Mouse (Mus musculus) MEL (cell line): Measurements from ENCODE around the gene Actr1b. TPM values are rescaled to one million over a fixed set of nuclear protein-coding genes. Genes with fewer than 3 reads are reported as not detected.

Source experiments
- DNase-seq: peaks from one replicate; pipeline ENCODE4 v3.0.0; 2011; ENCODE audit warnings: low read depth, low spot score
- H3K27ac ChIP-seq: 2 replicates; pipeline ENCODE4 v1.5.1; 2012; ENCODE audit warnings: low read depth, mild to moderate bottlenecking, control low read depth, low read length, moderate library complexity; ENCODE audit not compliant: control insufficient read depth
- H3K27me3 ChIP-seq, 2 experiments: fragments of 150-350 bp in 1 of 2; sonication (generic) in 1 of 2; 2 replicates each; pipeline ENCODE4 v1.6.1; 2012; ENCODE audit warnings: low read length in 2 of 2, mild to moderate bottlenecking in 2 of 2, improper control_type of control experiment in 1 of 2, moderate library complexity in 1 of 2; ENCODE audit not compliant: insufficient read depth in 2 of 2, control insufficient read depth in 1 of 2
- H3K36me3 ChIP-seq, 2 experiments: 2 replicates each; pipeline ENCODE4 v1.6.1; 2012 to 2014; ENCODE audit warnings: low read length in 2 of 2, improper control_type of control experiment in 1 of 2, inconsistent platforms in 1 of 2, mild to moderate bottlenecking in 1 of 2; ENCODE audit not compliant: insufficient read depth in 2 of 2, control insufficient read depth in 1 of 2
- H3K4me1 ChIP-seq, 2 experiments: fragments of 150-350 bp in 1 of 2; sonication (generic) in 1 of 2; 2 replicates each; pipeline ENCODE4 v1.6.1; 2012; ENCODE audit warnings: low read length in 2 of 2, improper control_type of control experiment in 1 of 2, mild to moderate bottlenecking in 1 of 2; ENCODE audit not compliant: insufficient read depth in 2 of 2, control insufficient read depth in 1 of 2
- H3K4me3 ChIP-seq, 2 experiments: fragments of 150-350 bp in 1 of 2; sonication (generic) in 1 of 2; 2 replicates each; pipeline ENCODE4 v1.5.1; 2012; ENCODE audit warnings: low read depth in 2 of 2, low read length in 2 of 2, mild to moderate bottlenecking in 2 of 2, moderate library complexity in 2 of 2, control low read depth in 1 of 2, improper control_type of control experiment in 1 of 2; ENCODE audit not compliant: control insufficient read depth in 1 of 2, insufficient read depth in 1 of 2
- H3K79me2 ChIP-seq: 2 replicates; pipeline ENCODE4 v1.6.1; 2012; ENCODE audit warnings: mild to moderate bottlenecking, low read length, moderate library complexity; ENCODE audit not compliant: control insufficient read depth, poor library complexity, insufficient read depth
- H3K9ac ChIP-seq: 2 replicates; pipeline ENCODE4 v1.6.1; 2012; ENCODE audit warnings: low read depth, mild to moderate bottlenecking, control low read depth, low read length, moderate library complexity; ENCODE audit not compliant: control insufficient read depth, poor library complexity, severe bottlenecking
- H3K9me3 ChIP-seq: fragments of 150-350 bp; sonication (generic); replicated peaks from 2 replicates; pipeline ENCODE4 v1.6.1; 2012; ENCODE audit warnings: mild to moderate bottlenecking, low read length, improper control_type of control experiment, moderate library complexity; ENCODE audit not compliant: insufficient read depth
- BHLHE40 ChIP-seq: IDR thresholded peaks from 2 replicates; pipeline ENCODE4 v1.6.1; 2012; ENCODE audit warnings: low read depth, mild to moderate bottlenecking, inconsistent platforms, low read length, improper control_type of control experiment, borderline replicate concordance
- CTCF ChIP-seq, 3 experiments: IDR thresholded peaks in 2 of 3; conservative IDR thresholded peaks in 1 of 3; 2 replicates each; pipeline ENCODE4 v1.5.1; 2011 to 2012; ENCODE audit warnings: low read length in 3 of 3, low read depth in 2 of 3, mild to moderate bottlenecking in 2 of 3, improper control_type of control experiment in 1 of 3, inconsistent platforms in 1 of 3, mixed read lengths in 1 of 3, moderate library complexity in 1 of 3; ENCODE audit not compliant: control insufficient read depth in 1 of 3, insufficient read depth in 1 of 3, poor library complexity in 1 of 3, severe bottlenecking in 1 of 3
- ETS1 ChIP-seq: IDR thresholded peaks from 2 replicates; pipeline ENCODE4 v1.6.1; 2012; ENCODE audit warnings: low read depth, mild to moderate bottlenecking, inconsistent platforms, low read length, improper control_type of control experiment, moderate library complexity
- GABPA ChIP-seq: IDR thresholded peaks from 2 replicates; pipeline ENCODE4 v1.6.1; 2012; ENCODE audit warnings: low read depth, mild to moderate bottlenecking, inconsistent platforms, low read length, improper control_type of control experiment, moderate library complexity
- GATA1 ChIP-seq: IDR thresholded peaks from 2 replicates; pipeline ENCODE4 v1.6.1; 2011; ENCODE audit warnings: low read depth, low read length, improper control_type of control experiment
- JUND ChIP-seq: IDR thresholded peaks from 2 replicates; pipeline ENCODE4 v1.6.1; 2011; ENCODE audit warnings: low read depth, mild to moderate bottlenecking, improper control_type of control experiment, low read length
- MAX ChIP-seq: IDR thresholded peaks from 2 replicates; pipeline ENCODE4 v1.6.1; 2011; ENCODE audit warnings: low read length, improper control_type of control experiment
- MAZ ChIP-seq: IDR thresholded peaks from 2 replicates; pipeline ENCODE4 v1.6.1; 2012; ENCODE audit warnings: low read depth, mild to moderate bottlenecking, inconsistent platforms, low read length, improper control_type of control experiment
- MEF2A ChIP-seq: IDR thresholded peaks from 2 replicates; pipeline ENCODE4 v1.6.1; 2014; ENCODE audit warnings: low read depth, mild to moderate bottlenecking, inconsistent platforms, low read length, improper control_type of control experiment; ENCODE audit not compliant: poor library complexity, insufficient replicate concordance, severe bottlenecking; ENCODE audit errors: extremely low read depth
- MYC ChIP-seq: IDR thresholded peaks from 2 replicates; pipeline ENCODE4 v1.6.1; 2011; ENCODE audit warnings: low read depth, mild to moderate bottlenecking, low read length, improper control_type of control experiment, moderate library complexity
- NELFE ChIP-seq: IDR thresholded peaks from 2 replicates; pipeline ENCODE4 v1.6.1; 2011; ENCODE audit warnings: low read depth, low read length, improper control_type of control experiment
- NRF1 ChIP-seq: IDR thresholded peaks from 2 replicates; pipeline ENCODE4 v1.6.1; 2014; ENCODE audit warnings: low read depth, mild to moderate bottlenecking, inconsistent platforms, low read length, improper control_type of control experiment, moderate library complexity; ENCODE audit not compliant: poor library complexity, insufficient read depth, severe bottlenecking
- RAD21 ChIP-seq: IDR thresholded peaks from 2 replicates; pipeline ENCODE4 v1.6.1; 2011; ENCODE audit warnings: mild to moderate bottlenecking, low read depth, low read length, improper control_type of control experiment
- RCOR1 ChIP-seq: IDR thresholded peaks from 2 replicates; pipeline ENCODE4 v1.6.1; 2012; ENCODE audit warnings: low read depth, mild to moderate bottlenecking, inconsistent platforms, low read length, improper control_type of control experiment
- SIN3A ChIP-seq: IDR thresholded peaks from 2 replicates; pipeline ENCODE4 v1.6.1; 2012; ENCODE audit warnings: low read length, improper control_type of control experiment, inconsistent platforms
- SMC3 ChIP-seq: IDR thresholded peaks from 2 replicates; pipeline ENCODE4 v1.6.1; 2011; ENCODE audit warnings: low read depth, low read length, improper control_type of control experiment
- TAL1 ChIP-seq: IDR thresholded peaks from 2 replicates; pipeline ENCODE4 v1.6.1; 2012; ENCODE audit warnings: mild to moderate bottlenecking, inconsistent platforms, low read length, moderate library complexity, mixed read lengths
- TCF12 ChIP-seq: IDR thresholded peaks from 2 replicates; pipeline ENCODE4 v1.6.1; 2014; ENCODE audit warnings: low read depth, mild to moderate bottlenecking, inconsistent platforms, low read length, improper control_type of control experiment, moderate library complexity
- ZC3H11A ChIP-seq: IDR thresholded peaks from 2 replicates; pipeline ENCODE4 v1.6.1; 2012; ENCODE audit warnings: low read depth, mild to moderate bottlenecking, inconsistent platforms, low read length, improper control_type of control experiment
- polyA plus RNA-seq, 2 experiments: library from polyadenylated mRNA; stranded (reverse) in 1 of 2; unstranded in 1 of 2; fragments of >175 nt in 1 of 2; fragments of >200 nt in 1 of 2; gene quantifications; 2 replicates each; pipeline versions ENCODE4 v1.2.1 to v1.2.4; 2012; ENCODE audit warnings: low replicate concordance in 2 of 2, low read depth in 1 of 2; ENCODE audit not compliant: insufficient read length in 2 of 2, insufficient read depth in 1 of 2, missing spikeins in 1 of 2
- total RNA-seq: library from RNA; depleted of rRNA; stranded (reverse); fragments of 300-350 nt; gene quantifications from 2 replicates; pipeline ENCODE4 v1.2.3, GENCODE M21; 2012

Actr1b gene
- total and polyA plus RNA-seq, 3 experiments, result 86.1 to 106 TPM; not detected in 1

- peak; percentile 84 for DNase-seq
- Histone ChIP-seq H3K9me3 (no peaks in the 10 kb centered on the region), H3K9ac (peak overlapping the region; percentile 30; the same call in 1 of the 2 replicates), H3K4me1 (no peaks in the 10 kb centered on the region), H3K27ac (no peak overlapping the region), H3K79me2 (no peaks in the 10 kb centered on the region), H3K4me3 (peak overlapping the region in 1 of 2 experiments; percentile 10; a peak in 2 of 4 replicates), H3K36me3 (peaks cover 0 to 3% of the 10 kb centered on the region in 2 experiments; a peak in 2 of 4 replicates), H3K27me3 (peaks cover 1 to 6% of the 10 kb centered on the region in 2 experiments; a peak in 2 of 4 replicates)
- no peak for TF ChIP-seq MAX
- TF ChIP-seq SMC3, result peak; percentile 74
- 0 out of 2 replicates have a peak, but pooled peaks have one; percentile 27 for TF ChIP-seq TCF12
- TF ChIP-seq ETS1, result 0 out of 2 replicates have a peak, but pooled peaks have one; percentile 12
- TF ChIP-seq MYC, result no peak
- TF ChIP-seq MAZ, result no peak
- TF ChIP-seq NRF1, result no peak
- no peak for TF ChIP-seq JUND
- TF ChIP-seq SIN3A, result no peak; the same call in 1 of the 2 replicates
- no peak for TF ChIP-seq MEF2A
- TF ChIP-seq TAL1, result no peak
- TF ChIP-seq ZC3H11A, result peak; percentile 65
- TF ChIP-seq GATA1, result peak; percentile 84
- TF ChIP-seq NELFE, result no peak
- no peak for TF ChIP-seq RCOR1
- no peak for TF ChIP-seq BHLHE40
- peak; percentile 58 to 97 (median 83); a peak in 5 of 6 replicates for TF ChIP-seq CTCF (IDR thresholded peaks at IDR 0.05 in 2 of 3, conservative IDR thresholded peaks at IDR 0.05 in 1 of 3; ENCODE audit: control insufficient read depth in 1 of 3, insufficient read depth in 1 of 3, low read depth in 2 of 3, low read length in 3 of 3, poor library complexity in 1 of 3, severe bottlenecking in 1 of 3)
- TF ChIP-seq GABPA, result no peak
- TF ChIP-seq RAD21, result peak; percentile 66
These were observed 30.3 kb downstream of the Actr1b start for GRCm38 (mm10) chr1:36683810-36684467.
